Mouse (Mus musculus) brain, embryonic 18.5 days (tissue): Measurements from ENCODE around the gene Arid5a.

Experiments used
- DNase-seq: peaks from one replicate; pipeline ENCODE4 v3.0.0-alpha.2; 2012; ENCODE audit warnings: low read depth, low spot score

The Arid5a gene

GRCm38 (mm10) chr1:36323746-36324448, 16.4 kb downstream of the Arid5a start:
- peak; percentile 32 for DNase-seq

GRCm38 (mm10) chr1:36325900-36326321, 18.4 kb downstream of the Arid5a start:
- DNase-seq = no peak

- no peak for DNase-seq
These were observed 19.3 kb downstream of the Arid5a start for GRCm38 (mm10) chr1:36326815-36327214.

GRCm38 (mm10) chr1:36331743-36332142, 24.2 kb downstream of the Arid5a start:
- no peak for DNase-seq

- DNase-seq = no peak
These were observed 25.7 kb downstream of the Arid5a start for GRCm38 (mm10) chr1:36332955-36333887.

- no peak for DNase-seq
These were observed 35.0 kb downstream of the Arid5a start for GRCm38 (mm10) chr1:36342547-36342946.

- DNase-seq = no peak
These were observed 44.8 kb downstream of the Arid5a start for GRCm38 (mm10) chr1:36352351-36352750.

- DNase-seq = no peak
These were observed 49.6 kb downstream of the Arid5a start for GRCm38 (mm10) chr1:36356955-36357695.

GRCm38 (mm10) chr1:36367698-36368097, 60.2 kb downstream of the Arid5a start:
- no peak for DNase-seq

GRCm38 (mm10) chr1:36368112-36368968, 60.8 kb downstream of the Arid5a start:
- no peak for DNase-seq

GRCm38 (mm10) chr1:36368969-36369645, 61.6 kb downstream of the Arid5a start, which contains the start of gene Kansl3:
Gene Kansl3, minus strand, starts transcription at chr1:36369181.
- peak; percentile 70 for DNase-seq

GRCm38 (mm10) chr1:36370918-36371317, 63.4 kb downstream of the Arid5a start:
- no peak for DNase-seq

GRCm38 (mm10) chr1:36371934-36372845, 64.7 kb downstream of the Arid5a start, which contains the start of gene Fer1l5:
Gene Fer1l5, plus strand, starts transcription at chr1:36372291.
- DNase-seq = no peak
